Mouse (Mus musculus) heart, adult 18-20 months (tissue): ENCODE results near the gene Cdk14. TPM values are rescaled to one million over a fixed set of nuclear protein-coding genes. Genes with fewer than 3 reads are reported as not detected.
A peak's percentile ranks its signal among the peaks of the same experiment; 100 is the strongest.

ENCODE experiments used
- DNase-seq, 2 experiments: peaks; one replicate each; pipeline ENCODE4 v3.0.0; 2021 to 2022; ENCODE audit warnings: mixed read lengths in 1 of 2
- total RNA-seq, 2 experiments: library from RNA; stranded (reverse); gene quantifications; 2 replicates each; pipeline ENCODE4 v1.2.3; 2021

Gene Cdk14
- total RNA-seq, 2 experiments from 2014 or later = 5.5 to 7.7 TPM

GRCm38 (mm10) chr5:4851934-4852710, 568.0 kb downstream of the Cdk14 start:
- no peak for DNase-seq

DNA sequence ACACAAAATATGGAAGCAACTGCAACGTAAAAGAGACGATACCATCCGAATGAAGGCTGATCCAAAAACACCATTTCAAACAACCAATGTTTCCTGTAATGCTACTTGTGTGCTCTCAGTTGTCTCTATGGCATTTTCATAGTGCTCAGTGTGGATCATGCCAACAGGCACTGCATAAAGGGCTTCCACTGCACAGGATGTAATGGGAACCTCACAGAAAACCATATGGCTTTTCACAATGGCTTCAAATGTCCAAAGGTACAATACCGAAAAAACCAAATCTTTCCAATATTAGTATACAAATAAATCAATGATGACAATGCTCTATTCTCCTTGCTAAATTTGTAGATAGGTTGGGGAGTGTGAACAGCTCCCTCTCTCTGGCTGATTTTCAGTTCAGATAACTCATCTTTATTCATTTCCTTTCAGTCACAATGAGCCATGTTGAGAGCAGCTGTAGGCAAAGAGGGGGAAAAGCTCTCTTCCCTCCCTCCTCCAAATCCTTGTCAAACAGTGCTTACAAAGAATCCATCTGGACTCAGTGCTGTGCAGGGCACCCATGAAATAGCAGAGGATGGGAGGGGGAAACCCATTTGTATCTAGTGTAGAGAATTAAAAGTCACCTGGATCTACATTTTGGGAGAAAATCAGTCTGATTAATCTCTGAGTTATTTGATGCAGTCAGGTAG, 568.7 kb downstream of the Cdk14 start:
- no peak for DNase-seq

DNA sequence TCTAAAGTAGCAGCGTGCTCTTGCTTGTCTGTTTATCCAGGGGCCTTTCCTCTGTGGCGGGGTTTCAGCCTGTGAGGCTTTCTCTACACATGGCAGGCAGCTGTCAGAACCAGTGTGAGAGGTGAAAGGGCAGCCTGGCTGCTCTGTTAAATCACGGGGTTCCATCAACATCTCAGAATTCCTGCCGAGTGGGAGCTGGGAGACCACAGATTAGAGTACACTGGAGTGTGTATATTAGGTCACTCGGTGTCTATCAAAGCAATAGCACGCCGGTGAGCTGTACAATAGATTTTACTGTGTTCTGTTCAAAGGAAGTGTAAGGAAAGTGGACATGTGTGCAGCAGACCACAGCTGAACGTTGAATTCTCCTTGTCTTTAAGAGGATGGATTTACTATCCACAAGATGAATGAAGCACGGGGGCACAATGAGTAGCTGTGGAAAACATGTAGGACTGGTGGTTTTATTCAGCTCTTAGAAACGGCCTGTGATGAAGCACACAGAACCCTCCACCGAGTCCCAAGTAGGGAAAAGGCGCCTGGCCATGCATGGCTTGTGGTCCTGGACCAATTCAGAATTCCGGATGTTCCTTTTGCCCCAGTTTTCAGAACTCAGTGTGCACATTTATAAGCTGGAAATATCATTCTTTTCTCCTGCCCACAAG, 585.2 kb downstream of the Cdk14 start:
- peak; percentile 22 to 37 for DNase-seq

DNA sequence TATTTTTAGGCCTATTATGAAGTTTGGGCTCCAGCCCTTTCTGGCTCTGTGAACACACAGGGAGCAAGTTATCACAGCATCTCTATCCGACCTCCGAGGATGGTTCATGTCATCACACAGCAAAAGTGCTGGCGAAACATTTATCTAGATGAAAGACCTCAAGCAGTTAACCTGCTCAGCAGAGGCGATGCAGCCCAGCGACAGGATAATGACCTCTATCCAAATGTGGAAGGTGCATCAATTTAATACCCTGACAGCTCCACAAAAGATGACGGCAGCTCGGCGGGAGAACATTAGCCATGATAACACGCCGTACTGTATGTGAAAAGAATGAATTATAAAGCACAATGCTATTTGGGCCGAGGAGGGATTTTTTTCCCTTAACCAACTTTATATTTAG, 586.2 kb downstream of the Cdk14 start:
- no peak for DNase-seq

- no peak for DNase-seq
These were observed 593.2 kb downstream of the Cdk14 start for GRCm38 (mm10) chr5:4826886-4827285.

GRCm38 (mm10) chr5:4825951-4826350, 594.2 kb downstream of the Cdk14 start:
- peak; percentile 68 to 73 for DNase-seq

DNA sequence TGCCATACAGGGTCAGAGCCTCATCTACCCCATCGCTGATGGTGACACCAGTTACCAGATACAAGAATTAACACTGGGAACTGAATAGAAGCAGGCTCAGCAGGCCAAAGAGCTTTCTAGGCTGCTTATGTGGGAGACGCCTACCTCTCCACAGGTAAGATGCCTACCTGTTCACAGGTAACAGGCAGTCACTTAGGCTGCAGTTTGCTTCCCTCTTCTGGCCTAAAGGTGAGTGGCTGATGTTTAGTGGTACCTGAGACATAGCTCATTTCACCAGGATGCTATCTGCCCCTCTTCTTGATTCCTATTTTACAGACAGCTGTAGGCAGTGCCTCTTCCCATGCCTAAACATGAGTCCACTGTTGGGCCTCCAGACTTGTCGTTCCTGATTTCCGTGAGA, 595.0 kb downstream of the Cdk14 start:
- DNase-seq = no peak

DNA sequence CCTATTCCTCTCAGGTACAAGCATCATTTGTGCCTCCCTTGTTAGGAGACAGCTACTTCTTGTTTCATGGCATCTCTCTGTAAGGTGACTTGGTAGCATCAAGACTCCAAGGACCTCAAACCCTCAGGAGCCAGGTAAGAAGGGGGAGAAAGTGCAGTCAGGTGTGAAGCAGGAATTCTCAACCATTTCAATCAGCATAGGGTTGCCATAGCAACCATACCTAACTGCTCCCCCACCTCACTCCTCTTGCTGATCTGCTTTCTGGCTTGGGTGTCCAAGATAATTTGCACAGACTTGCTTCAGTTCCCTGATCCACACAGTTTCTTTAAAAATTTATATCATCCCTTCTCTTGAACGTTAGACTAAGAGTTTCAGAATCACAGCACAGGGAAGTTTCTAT, 595.9 kb downstream of the Cdk14 start:
- DNase-seq = no peak

GRCm38 (mm10) chr5:4822041-4822440, 598.1 kb downstream of the Cdk14 start:
- no peak for DNase-seq

- DNase-seq = no peak
These were observed 598.7 kb downstream of the Cdk14 start for GRCm38 (mm10) chr5:4821368-4821771.

GRCm38 (mm10) chr5:4816981-4817380, 603.1 kb downstream of the Cdk14 start:
- no peak for DNase-seq

- DNase-seq = no peak
These were observed 605.5 kb downstream of the Cdk14 start for GRCm38 (mm10) chr5:4814465-4815204.

- no peak for DNase-seq
These were observed 606.8 kb downstream of the Cdk14 start for GRCm38 (mm10) chr5:4813357-4813756.

DNA sequence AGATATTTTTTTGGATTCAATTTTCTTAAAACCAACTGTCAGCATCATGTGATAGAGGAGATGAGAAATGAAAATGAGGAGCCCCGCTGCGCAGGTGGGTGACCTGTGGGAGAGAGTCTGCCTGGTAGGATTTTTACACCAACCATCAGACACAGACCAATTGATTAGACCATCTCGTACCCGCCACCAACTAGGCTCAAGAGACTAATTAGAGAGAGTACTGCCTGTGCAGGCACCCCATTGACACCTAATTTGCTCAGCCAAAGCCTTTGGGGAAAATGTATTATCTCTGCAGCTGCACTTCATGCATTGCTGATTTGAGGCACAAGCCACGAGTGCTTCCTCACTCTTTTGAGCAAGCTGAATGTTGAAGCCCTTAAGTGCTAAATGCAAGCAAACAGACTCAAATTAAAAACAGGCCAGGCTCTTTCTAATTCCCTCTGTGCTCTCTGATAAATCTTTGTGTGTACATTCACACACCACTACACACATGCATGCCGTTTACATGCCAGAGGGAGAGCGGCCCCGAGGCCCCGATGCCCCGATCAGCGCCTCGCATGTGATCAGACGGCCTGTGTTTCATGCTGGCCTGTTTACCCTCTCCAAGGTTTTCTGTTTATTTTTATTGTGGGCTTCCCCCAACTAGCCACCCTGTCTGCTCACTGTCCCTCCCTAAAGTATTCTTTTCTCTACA, 607.9 kb downstream of the Cdk14 start:
- DNase-seq = no peak

DNA sequence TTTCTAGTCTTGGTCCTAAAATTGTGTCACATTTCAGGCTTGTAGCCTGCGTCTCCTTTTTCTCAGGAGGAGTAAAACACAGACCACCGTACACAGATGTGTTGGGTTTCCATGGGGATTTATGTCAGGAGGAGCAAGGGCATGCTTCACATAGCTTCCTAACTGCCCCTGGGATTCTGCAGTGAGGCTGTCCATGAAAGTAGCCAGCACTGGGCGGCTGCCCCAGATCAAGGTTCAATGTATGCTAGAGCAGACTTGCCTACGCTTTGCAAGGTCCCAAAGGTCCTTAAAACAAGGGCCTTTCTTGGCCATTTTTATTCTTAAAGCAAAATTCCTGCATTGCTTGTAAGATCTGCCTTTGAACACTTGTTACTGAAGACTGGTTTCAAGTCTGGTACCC, 614.9 kb downstream of the Cdk14 start:
- no peak for DNase-seq

- DNase-seq = no peak
These were observed 616.4 kb downstream of the Cdk14 start for GRCm38 (mm10) chr5:4803708-4804107.

GRCm38 (mm10) chr5:4801971-4802370, 618.1 kb downstream of the Cdk14 start:
- no peak for DNase-seq

- DNase-seq = no peak
These were observed 618.8 kb downstream of the Cdk14 start for GRCm38 (mm10) chr5:4801096-4801850.

GRCm38 (mm10) chr5:4791219-4791618, 628.9 kb downstream of the Cdk14 start:
- no peak for DNase-seq

- DNase-seq = no peak
These were observed 629.8 kb downstream of the Cdk14 start for GRCm38 (mm10) chr5:4790265-4790664.

DNA sequence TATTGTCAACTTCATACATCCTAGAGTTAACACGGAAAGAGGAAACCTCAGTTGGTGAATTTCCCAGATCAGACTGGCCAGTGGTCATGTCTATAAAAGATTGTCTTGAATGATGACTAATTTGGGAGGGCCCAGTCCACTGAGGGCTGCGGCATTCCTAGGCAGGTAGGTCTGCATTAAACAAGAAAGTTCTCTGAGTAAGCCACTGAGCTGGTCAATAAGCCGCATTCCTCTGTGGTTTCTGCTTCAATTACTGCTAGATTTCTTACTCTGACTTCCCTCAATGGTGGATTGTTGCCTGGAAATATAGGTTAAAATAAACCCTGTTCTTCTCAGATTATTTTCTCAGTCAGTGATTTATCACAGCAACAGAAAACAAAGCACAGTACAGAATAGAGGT, 631.6 kb downstream of the Cdk14 start:
- DNase-seq = no peak
